Mouse (Mus musculus) layer of hippocampus, postnatal 36 days (tissue): ENCODE data around the gene Kcns1. TPM values are rescaled to one million over a fixed set of nuclear protein-coding genes. Genes with fewer than 3 reads are reported as not detected.
"Not testable (repeated sequence)": the region's sequence is repeated elsewhere in the genome, so short reads cannot be mapped to it uniquely, and the experiment has no call there.

ENCODE experiments used
- DNase-seq, 2 experiments: peaks; one replicate each; pipeline ENCODE4 v3.0.0; 2022
- total RNA-seq, 2 experiments: library from RNA; stranded (reverse); gene quantifications; 2 replicates each; pipeline ENCODE4 v1.2.3; 2021

Kcns1 gene
- 1 to 10 TPM; 4.0 to 4.2 TPM for total RNA-seq

DNA sequence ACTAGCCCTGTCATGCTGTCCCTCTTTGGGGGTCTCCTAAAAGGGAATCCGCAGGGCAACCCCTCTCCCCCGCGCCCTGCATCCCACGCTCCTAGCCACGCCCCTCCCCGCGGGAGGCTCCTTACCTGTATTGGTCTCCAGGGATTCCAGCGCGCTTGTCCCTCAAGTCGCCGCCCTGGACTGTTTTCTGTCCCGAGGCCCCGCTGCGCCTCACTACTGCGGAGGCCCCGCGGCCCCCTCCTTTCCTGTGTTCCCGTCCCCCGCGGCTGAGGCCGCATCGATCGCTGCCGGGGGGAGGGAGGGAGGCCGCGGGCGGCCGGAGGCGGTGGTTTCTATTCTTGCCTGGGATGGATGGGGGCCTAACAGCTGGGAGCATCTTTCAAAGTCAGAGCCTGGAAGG, at the start of gene Kcns1:
Kcns1 (minus strand) TSS at position 212 of the 400 bp plus-strand sequence.
- no peak for DNase-seq

DNA sequence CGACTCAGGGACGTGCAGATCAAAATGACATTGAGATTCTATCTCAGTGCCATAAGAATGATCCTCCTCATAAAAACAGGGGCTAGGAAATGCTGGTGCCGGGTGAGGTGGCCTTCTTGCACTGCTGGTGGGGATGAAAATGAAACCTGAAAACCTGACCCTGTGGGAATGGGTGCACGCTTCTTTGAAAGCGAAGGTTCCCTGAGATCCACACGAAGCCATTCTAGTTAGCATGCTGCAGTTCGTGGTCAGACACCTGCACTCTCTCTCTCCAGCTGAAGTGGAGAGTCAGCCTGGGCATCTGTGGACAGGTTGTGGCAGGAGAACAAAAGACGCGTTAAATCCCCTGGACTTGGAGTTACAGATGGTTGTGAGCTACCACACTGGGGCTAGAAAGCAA, 48.4 kb upstream of the Kcns1 start:
- DNase-seq, result no peak

- DNase-seq, result no peak
These were observed 41.8 kb upstream of the Kcns1 start for GRCm38 (mm10) chr2:164212711-164213110.

DNA sequence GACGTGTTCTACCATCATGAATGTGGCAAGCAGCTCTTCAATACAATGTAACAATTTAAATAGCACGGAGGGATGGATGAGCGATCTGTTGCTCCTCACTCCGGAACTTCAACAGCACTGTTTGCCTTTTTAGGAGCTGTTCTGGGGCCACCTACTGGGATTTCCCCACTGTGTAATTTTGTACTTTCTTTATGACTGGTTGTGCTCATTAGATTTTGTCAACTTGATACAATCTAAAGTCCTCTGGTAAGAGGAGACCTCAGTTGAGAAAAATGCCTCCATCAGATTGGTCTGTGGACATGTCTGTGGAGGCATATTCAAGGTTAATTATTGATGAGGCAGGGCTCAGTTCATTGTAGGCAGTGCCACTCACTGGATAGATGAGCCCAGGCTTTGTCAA, 40.0 kb upstream of the Kcns1 start:
- DNase-seq, result no peak

DNA sequence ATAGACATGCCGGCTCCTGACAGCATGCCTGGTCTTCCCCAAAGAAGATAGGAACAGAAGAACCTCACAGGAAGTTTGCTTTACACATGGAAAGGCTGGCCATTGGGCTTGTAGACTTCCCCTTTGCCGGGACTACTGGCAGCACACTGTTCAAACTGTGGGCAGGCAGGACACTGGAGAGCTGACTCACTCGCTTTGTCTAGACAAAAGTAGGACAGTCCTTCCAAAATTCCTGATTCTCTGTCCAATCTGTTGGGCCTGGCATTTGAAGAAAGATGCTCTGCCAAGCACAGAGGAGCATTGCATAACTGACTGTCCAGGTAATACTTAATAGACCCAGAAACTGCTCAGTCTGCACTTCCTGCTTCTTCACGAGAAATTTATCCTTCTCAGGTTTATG, 35.8 kb upstream of the Kcns1 start:
- no peak for DNase-seq

- DNase-seq, result not testable (repeated sequence)
These were observed 35.1 kb upstream of the Kcns1 start for GRCm38 (mm10) chr2:164206011-164206410.

DNA sequence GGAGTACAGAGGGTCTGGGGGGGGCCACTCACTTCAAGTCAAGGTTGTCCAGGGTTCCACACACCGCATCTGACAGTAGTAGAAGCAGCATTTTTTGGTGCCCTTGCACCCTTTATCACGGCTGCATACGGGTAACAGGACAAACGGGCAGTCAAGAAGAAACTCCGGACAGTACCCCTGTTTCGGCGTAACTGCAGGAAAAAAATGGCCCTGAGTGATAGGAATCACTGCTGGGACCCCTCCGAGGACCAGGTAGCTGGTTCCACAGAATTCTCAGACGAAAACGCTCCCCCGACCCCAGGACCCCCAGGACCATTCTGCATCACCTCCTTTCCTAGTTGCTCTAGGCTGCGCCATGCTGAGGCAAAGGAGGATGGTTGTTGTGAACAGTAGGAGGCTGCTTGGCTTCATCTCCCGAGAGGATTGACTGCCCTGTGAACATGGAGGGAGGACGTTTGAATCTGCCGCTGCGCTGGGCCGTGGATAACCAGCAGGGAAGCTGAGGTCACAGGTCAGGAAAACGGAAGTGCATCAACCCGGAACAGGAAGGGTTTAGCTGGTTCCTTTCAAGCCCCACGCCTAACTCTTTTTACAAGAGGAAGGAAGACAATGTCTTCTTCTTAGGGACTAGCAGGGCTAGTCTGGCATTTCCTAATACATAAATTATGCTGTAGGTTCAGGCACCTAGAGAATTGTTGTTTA, 28.9 kb upstream of the Kcns1 start, which contains the start of gene Wfdc15a:
Wfdc15a (minus strand) TSS at position 505 of the 702 bp plus-strand sequence.
- no peak for DNase-seq

DNA sequence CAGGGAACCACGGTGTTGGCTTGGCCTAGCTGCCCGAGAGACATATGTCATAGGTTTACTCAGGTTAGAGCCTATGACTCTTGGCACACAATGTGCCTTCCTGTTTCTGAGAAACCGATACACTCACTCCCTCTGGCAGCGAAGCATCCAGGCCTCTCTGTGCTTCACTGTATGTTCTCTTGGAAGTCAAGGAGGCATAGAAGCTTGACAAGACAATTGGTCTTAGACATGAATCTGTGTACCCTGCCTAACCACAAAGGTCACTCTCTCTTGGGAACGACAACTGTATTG, 25.7 kb upstream of the Kcns1 start:
- no peak for DNase-seq

DNA sequence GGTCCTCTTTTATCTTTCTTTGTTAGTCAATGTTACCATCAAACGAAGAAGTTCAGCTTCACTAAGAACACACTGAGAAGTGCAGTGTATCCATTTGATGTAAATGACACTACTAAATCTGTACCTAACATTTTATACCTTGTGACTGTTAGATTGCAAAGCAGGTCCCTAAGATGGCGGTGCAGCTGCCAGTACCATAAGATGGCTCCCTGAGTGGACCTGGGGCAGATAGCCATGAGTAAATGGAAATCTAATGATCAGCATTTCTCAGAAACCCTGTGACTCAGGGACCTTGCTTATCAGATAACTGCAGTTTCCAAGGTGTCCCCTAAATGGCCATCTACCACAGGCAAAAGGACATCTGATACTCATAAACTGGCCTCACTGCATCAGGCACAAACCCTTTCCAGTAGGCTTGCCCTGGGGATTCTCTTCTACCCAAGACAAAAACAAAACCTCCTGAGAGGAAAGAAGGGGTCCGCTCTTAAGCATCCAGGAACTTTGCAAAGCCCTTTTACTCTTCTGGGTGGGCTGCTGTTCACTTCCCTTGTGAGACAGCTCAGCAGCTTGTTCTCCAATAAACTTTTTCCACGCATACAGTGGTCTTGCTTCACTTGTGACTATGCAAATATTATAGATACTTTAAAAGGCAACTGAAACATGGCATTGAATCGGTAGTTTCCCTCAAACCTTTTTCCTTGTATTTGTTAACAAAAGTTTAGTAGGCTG, 25.2 kb upstream of the Kcns1 start:
- no peak for DNase-seq

DNA sequence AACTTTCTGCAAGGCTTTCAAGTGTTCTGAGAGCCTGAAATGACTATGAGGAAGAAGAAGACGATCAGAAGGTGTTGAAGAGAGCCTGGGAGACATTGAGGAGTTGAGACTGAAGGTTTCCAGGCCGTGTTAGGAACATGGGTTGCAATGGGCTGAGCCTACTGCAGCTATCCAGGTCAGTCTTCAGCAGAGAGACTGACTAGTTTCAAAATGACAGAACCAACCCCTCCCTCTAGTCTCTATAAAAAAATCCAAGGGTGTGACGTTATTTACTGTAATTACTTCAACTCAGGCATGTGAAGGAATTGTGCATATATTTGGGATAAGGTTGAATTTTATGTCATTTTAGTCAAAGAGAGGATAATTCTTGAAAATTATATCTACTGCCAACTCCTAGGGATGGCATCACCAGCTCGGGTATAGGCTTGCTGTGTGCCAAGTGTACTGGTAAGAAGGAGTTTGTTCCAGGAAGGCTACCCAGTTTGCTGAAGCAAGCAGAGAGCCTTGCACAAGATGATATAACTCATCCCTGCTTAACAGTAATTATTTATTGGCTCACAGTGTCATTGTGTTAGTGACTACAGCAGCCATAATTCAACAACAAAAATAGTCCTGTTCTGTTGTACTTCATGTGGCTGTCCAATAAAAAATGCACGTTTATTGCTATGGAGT, 24.2 kb upstream of the Kcns1 start:
- no peak for DNase-seq

DNA sequence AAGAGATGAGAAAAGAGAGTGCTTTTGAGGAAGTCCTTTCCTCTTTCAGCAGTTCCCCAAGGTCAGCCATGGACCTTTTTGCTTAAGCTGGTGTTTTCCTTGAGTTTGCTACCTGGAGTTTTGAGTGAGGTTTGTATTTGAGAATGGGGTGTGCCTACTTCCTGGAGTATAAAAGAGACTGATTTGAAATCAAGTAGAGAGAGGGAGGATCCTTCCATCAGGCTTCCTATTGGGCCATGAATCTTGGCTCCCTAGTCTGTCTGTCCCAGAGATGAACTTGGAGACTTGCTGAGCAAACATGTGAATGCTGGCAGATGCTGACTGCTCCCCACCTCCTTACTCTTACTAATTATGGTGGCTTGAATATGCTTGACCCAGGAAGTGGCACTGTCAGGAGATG, 21.4 kb upstream of the Kcns1 start:
- DNase-seq, result no peak

DNA sequence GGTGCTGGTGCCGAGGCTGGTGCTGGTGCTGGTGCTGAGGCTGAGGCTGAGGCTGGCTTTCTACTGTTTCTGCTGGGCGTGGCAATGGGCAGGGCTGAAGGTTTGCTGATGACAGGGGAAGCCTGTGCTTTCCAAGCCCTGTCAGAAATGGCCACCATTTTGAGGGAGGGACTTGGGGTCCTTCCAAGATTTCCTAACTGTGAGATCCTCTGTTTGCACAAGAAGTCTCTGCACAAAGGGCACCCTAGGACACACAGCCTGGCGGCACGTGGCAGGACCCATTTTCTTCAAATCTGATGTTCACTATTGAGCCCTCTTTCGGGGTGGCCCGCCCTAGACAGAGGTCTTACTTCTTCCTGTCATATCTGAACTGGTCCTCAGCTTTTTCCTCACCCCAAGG, 19.7 kb upstream of the Kcns1 start, which contains the start of gene Wfdc12:
Wfdc12 (minus strand) TSS at position 33 of the 400 bp plus-strand sequence.
- DNase-seq, result no peak

GRCm38 (mm10) chr2:164188722-164189121, 17.8 kb upstream of the Kcns1 start:
- DNase-seq, result no peak

GRCm38 (mm10) chr2:164184145-164184719, 13.3 kb upstream of the Kcns1 start:
- DNase-seq, result no peak

DNA sequence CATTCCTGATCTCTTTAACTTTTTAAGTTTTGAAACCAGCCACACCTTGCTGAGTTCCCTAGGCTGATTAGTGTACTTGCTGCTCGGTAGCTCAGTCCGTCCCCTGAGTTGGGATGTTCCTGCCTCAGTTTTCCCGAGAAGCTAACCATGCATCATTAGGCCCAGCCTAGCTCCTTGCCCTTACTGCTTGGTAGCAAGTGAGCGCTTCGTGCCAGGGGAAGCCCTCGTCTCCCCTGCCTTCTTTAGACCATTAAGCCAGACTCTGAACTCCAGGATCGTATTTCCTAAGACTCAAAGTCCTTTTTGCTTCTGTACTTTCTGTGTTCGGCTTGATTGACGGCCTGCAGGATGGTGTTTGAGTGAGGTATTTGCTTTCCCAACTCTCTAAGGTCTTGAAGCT, 12.4 kb upstream of the Kcns1 start:
- no peak for DNase-seq

GRCm38 (mm10) chr2:164182692-164183255, 11.9 kb upstream of the Kcns1 start, which contains the start of gene Wfdc5:
TSS of gene Wfdc5 (minus strand) at chr2:164182742.
- DNase-seq, result no peak

DNA sequence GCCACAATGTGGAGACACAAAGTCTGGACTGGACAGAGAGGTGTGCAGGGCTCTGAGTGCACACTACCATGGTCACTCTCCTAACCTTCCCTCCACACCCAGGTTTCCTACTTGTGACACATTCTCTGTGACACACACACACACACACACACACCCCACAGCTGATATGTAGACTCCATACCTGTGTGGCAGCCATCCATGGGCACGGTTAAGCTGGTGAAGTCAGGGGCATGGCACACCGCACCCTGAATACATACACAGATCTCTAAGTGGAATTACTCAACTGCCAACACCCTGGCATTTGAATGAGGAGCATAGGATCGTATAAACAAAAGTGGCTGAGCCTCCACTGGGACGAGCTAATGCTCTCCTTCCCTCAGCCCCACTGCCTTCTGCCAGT, 9.9 kb upstream of the Kcns1 start:
- no peak for DNase-seq

DNA sequence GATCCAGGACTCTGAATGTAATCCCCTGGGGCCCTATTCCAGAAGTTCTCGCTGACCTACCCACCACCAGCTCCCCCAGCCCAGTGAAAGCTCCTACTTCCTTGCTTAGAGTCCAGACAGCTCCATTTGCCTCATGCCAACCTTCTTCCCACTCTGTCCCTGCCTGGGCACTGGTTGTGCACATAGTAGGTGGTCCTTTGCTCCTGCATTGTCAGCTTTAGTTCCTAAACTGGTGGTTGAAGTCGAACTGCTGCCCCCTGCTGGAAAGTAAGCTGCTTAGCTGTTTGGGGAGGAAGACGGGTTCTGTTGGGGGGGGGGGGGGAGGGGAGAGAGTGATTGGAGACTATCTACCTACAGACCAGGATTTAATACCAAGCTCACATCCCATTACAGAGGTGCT, 9.2 kb upstream of the Kcns1 start:
- DNase-seq, result no peak

- no peak for DNase-seq
These were observed 6.9 kb upstream of the Kcns1 start for GRCm38 (mm10) chr2:164177831-164178230.

- no peak for DNase-seq
These were observed 4.9 kb upstream of the Kcns1 start for GRCm38 (mm10) chr2:164175850-164176249.

- peak; percentile 59 to 62 for DNase-seq
These were observed 3.9 kb upstream of the Kcns1 start for GRCm38 (mm10) chr2:164174649-164175395.

- no peak for DNase-seq
These were observed 2.5 kb upstream of the Kcns1 start for GRCm38 (mm10) chr2:164173394-164173793.
